Mouse (Mus musculus): Measurements from ENCODE around the gene Spint3.
A peak's percentile ranks its signal among the peaks of the same experiment; 100 is the strongest.

GRCm38 (mm10) chr2:164520782-164521181 is 52.5 kb downstream of the Spint3 start:
- TF ChIP-seq CTCF (IDR thresholded peaks at IDR 0.05; ENCODE audit: low read depth, low read length) (peak; percentile 4; the same call in 1 of the 2 replicates), TAL1 (conservative IDR thresholded peaks at IDR 0.05; ENCODE audit: low read depth, low read length) (no peak), GATA1 (IDR thresholded peaks at IDR 0.05; ENCODE audit: borderline replicate concordance, low read length) (no peak)

All from G1E (cell line).